Mouse (Mus musculus) forebrain, embryonic 11.5 days (tissue): Measurements from ENCODE around the gene Alg14. TPM values are rescaled to one million over a fixed set of nuclear protein-coding genes. Genes with fewer than 3 reads are reported as not detected.
A peak's percentile ranks its signal among the peaks of the same experiment; 100 is the strongest.

Experiments used
- ATAC-seq: fragments of 200-750 bp; cut with Nextera tagmentation; replicated peaks from 2 replicates; pipeline ENCODE4 v1.8.0; 2017; ENCODE audit warnings: moderate TSS enrichment; ENCODE audit not compliant: low FRiP score
- DNase-seq: peaks from one replicate; pipeline ENCODE4 v3.0.0-alpha.2; 2017; ENCODE audit warnings: low spot score
- H3K27ac ChIP-seq: fragments of 300-500 bp; sonication (generic); 2 replicates; pipeline ENCODE4 v1.5.1; 2014; ENCODE audit warnings: low read depth, low read length
- H3K27me3 ChIP-seq: fragments of 300-500 bp; sonication (generic); 2 replicates; pipeline ENCODE4 v1.6.1; 2014; ENCODE audit warnings: mild to moderate bottlenecking, low read length, mixed read lengths; ENCODE audit not compliant: control insufficient read depth, insufficient read depth
- H3K36me3 ChIP-seq: fragments of 300-500 bp; sonication (generic); 2 replicates; pipeline ENCODE4 v1.6.1; 2014; ENCODE audit warnings: mild to moderate bottlenecking, low read length, moderate library complexity, mixed read lengths; ENCODE audit not compliant: control insufficient read depth, insufficient read depth
- H3K4me1 ChIP-seq: fragments of 300-500 bp; sonication (generic); replicated peaks from 2 replicates; pipeline ENCODE4 v1.6.1; 2014; ENCODE audit warnings: low read length, mixed read lengths; ENCODE audit not compliant: control insufficient read depth, insufficient read depth
- H3K4me2 ChIP-seq: fragments of 300-500 bp; sonication (generic); 2 replicates; pipeline ENCODE4 v1.6.1; 2014; ENCODE audit warnings: low read depth, mild to moderate bottlenecking, low read length, moderate library complexity, mixed read lengths; ENCODE audit not compliant: severe bottlenecking
- H3K4me3 ChIP-seq: fragments of 300-500 bp; sonication (generic); 2 replicates; pipeline ENCODE4 v1.5.1; 2014; ENCODE audit warnings: low read depth, low read length
- H3K9ac ChIP-seq: fragments of 300-500 bp; sonication (generic); 2 replicates; pipeline ENCODE4 v1.6.1; 2014; ENCODE audit warnings: low read length
- H3K9me3 ChIP-seq: fragments of 300-500 bp; sonication (generic); 2 replicates; pipeline ENCODE4 v1.6.1; 2016; ENCODE audit warnings: low read length, mixed read lengths; ENCODE audit not compliant: control insufficient read depth
- WGBS: fragments of 180-500 bp; shearing (Covaris S2); extraction: QIAGEN DNeasy Blood & Tissue Kit; methylation state at CpG from one replicate; pipeline ENCODE4 v1.1.7; 2014; 5-methylcytosine and 5-hydroxymethylcytosine counted together
- polyA plus RNA-seq: library from polyadenylated mRNA; unstranded; fragments of >200 nt; fragmentation: Nextera tagmentation; extraction: Ambion mirVana; gene quantifications from 2 replicates; pipeline ENCODE4 v1.2.1, GENCODE M21; 2014

The Alg14 gene
- polyA plus RNA-seq, 1 experiment from 2014 or later = 28.9 TPM

- Histone ChIP-seq H3K4me2 (no peak overlapping the region), H3K9me3 (no peaks in the 10 kb centered on the region), H3K4me1 (peaks cover 14% of the 10 kb centered on the region; the same call in 1 of the 2 replicates), H3K27me3 (no peaks in the 10 kb centered on the region), H3K9ac (no peak overlapping the region), H3K4me3 (no peak overlapping the region), H3K36me3 (no peaks in the 10 kb centered on the region), H3K27ac (no peak overlapping the region)
- DNase-seq (no peak), ATAC-seq (no peak)
- 95% methylated on average over 12 of the region's 12 CpGs for WGBS
These were observed 55.1 kb downstream of the Alg14 start for GRCm38 (mm10) chr3:121346507-121347267.

GRCm38 (mm10) chr3:121348792-121349191, 57.2 kb downstream of the Alg14 start:
- no peak overlapping the region for H3K4me2 ChIP-seq
- DNase-seq = no peak
- H3K9ac ChIP-seq = no peak overlapping the region
- peaks cover 14% of the 10 kb centered on the region; the same call in 1 of the 2 replicates for H3K4me1 ChIP-seq
- no peak overlapping the region for H3K4me3 ChIP-seq
- ATAC-seq = no peak
- no peaks in the 10 kb centered on the region for H3K36me3 ChIP-seq
- no peaks in the 10 kb centered on the region for H3K27me3 ChIP-seq
- WGBS = 80% methylated on average over 6 of the region's 6 CpGs
- H3K9me3 ChIP-seq = no peaks in the 10 kb centered on the region
- no peak overlapping the region for H3K27ac ChIP-seq

- no peaks in the 10 kb centered on the region for H3K27me3 ChIP-seq
- ATAC-seq (peak; percentile 52), DNase-seq (no peak)
- WGBS = 30% methylated on average over 33 of the region's 33 CpGs
- H3K4me3 ChIP-seq = no peak overlapping the region
- no peak overlapping the region for H3K27ac ChIP-seq
- peak overlapping the region; percentile 41 for H3K9ac ChIP-seq
- H3K9me3 ChIP-seq = no peaks in the 10 kb centered on the region
- H3K4me1 ChIP-seq = peaks cover 14% of the 10 kb centered on the region; the same call in 1 of the 2 replicates
- no peak overlapping the region for H3K4me2 ChIP-seq
- H3K36me3 ChIP-seq = no peaks in the 10 kb centered on the region
These were observed 58.0 kb downstream of the Alg14 start for GRCm38 (mm10) chr3:121349334-121350169.

- no peak for DNase-seq
- 87% methylated on average over 6 of the region's 6 CpGs for WGBS
- no peaks in the 10 kb centered on the region for H3K36me3 ChIP-seq
These were observed 59.7 kb downstream of the Alg14 start for GRCm38 (mm10) chr3:121351257-121351656.

GRCm38 (mm10) chr3:121354281-121354680, 62.7 kb downstream of the Alg14 start:
- no peak overlapping the region for H3K4me2 ChIP-seq
- no peak for ATAC-seq
- no peak for DNase-seq
- H3K4me3 ChIP-seq = no peak overlapping the region
- 92% methylated on average over 9 of the region's 9 CpGs for WGBS
- no peak overlapping the region for H3K27ac ChIP-seq
- H3K9ac ChIP-seq = no peak overlapping the region
- no peaks in the 10 kb centered on the region for H3K9me3 ChIP-seq
- H3K36me3 ChIP-seq = no peaks in the 10 kb centered on the region
- peaks cover 5% of the 10 kb centered on the region; the same call in 1 of the 2 replicates for H3K4me1 ChIP-seq
- no peaks in the 10 kb centered on the region for H3K27me3 ChIP-seq

More at GRCm38 (mm10) chr3:121351257-121351656, 59.7 kb downstream of the Alg14 start:
- Histone ChIP-seq H3K4me1 (peaks cover 11% of the 10 kb centered on the region; the same call in 1 of the 2 replicates), H3K4me3 (no peak overlapping the region), H3K27ac (no peak overlapping the region), H3K4me2 (no peak overlapping the region), H3K9me3 (no peaks in the 10 kb centered on the region), H3K27me3 (no peaks in the 10 kb centered on the region), H3K9ac (no peak overlapping the region)
- ATAC-seq = no peak

GRCm38 (mm10) chr3:121354861-121355470, 63.4 kb downstream of the Alg14 start:
- Histone ChIP-seq H3K36me3 (no peaks in the 10 kb centered on the region), H3K9ac (no peak overlapping the region), H3K4me3 (no peak overlapping the region), H3K4me1 (peaks cover under 1% of the 10 kb centered on the region; the same call in 1 of the 2 replicates), H3K27ac (no peak overlapping the region), H3K27me3 (no peaks in the 10 kb centered on the region), H3K4me2 (no peak overlapping the region), H3K9me3 (no peaks in the 10 kb centered on the region)
- DNase-seq (no peak), ATAC-seq (no peak)
- 88% methylated on average over 18 of the region's 18 CpGs for WGBS

- no peaks in the 10 kb centered on the region for H3K27me3 ChIP-seq
- ATAC-seq = no peak
These were observed 64.0 kb downstream of the Alg14 start for GRCm38 (mm10) chr3:121355569-121355968.

GRCm38 (mm10) chr3:121356111-121356510, 64.5 kb downstream of the Alg14 start:
- no peaks in the 10 kb centered on the region for H3K4me1 ChIP-seq
- DNase-seq (no peak), ATAC-seq (no peak)
- no peak overlapping the region for H3K4me2 ChIP-seq
- H3K27me3 ChIP-seq = no peaks in the 10 kb centered on the region
- no peaks in the 10 kb centered on the region for H3K36me3 ChIP-seq
- no peak overlapping the region for H3K27ac ChIP-seq
- H3K4me3 ChIP-seq = no peak overlapping the region
- no peak overlapping the region for H3K9ac ChIP-seq
- WGBS = 89% methylated on average over 6 of the region's 6 CpGs
- no peaks in the 10 kb centered on the region for H3K9me3 ChIP-seq

More at GRCm38 (mm10) chr3:121355569-121355968, 64.0 kb downstream of the Alg14 start:
- no peak overlapping the region for H3K27ac ChIP-seq
- H3K9ac ChIP-seq = no peak overlapping the region
- H3K4me1 ChIP-seq = no peaks in the 10 kb centered on the region
- DNase-seq = no peak
- no peaks in the 10 kb centered on the region for H3K9me3 ChIP-seq
- H3K36me3 ChIP-seq = no peaks in the 10 kb centered on the region
- no peak overlapping the region for H3K4me2 ChIP-seq
- 86% methylated on average over 9 of the region's 9 CpGs for WGBS
- no peak overlapping the region for H3K4me3 ChIP-seq
